Mouse (Mus musculus) limb, embryonic 14.5 days (tissue): ENCODE results near the gene Nup153. TPM values are rescaled to one million over a fixed set of nuclear protein-coding genes. Genes with fewer than 3 reads are reported as not detected.

Experiments used
- ATAC-seq: fragments of 200-750 bp; cut with Nextera tagmentation; 2 replicates; pipeline ENCODE4 v1.8.0; 2017; ENCODE audit warnings: low read depth, moderate number of reproducible peaks, moderate TSS enrichment; ENCODE audit not compliant: low FRiP score
- DNase-seq: peaks from one replicate; pipeline ENCODE4 v3.0.0-alpha.2; 2015; ENCODE audit warnings: low spot score
- H3K27ac ChIP-seq: fragments of 300-500 bp; sonication (generic); replicated peaks from 2 replicates; pipeline ENCODE4 v1.5.1; 2014; ENCODE audit warnings: low read depth, mild to moderate bottlenecking, low read length, moderate library complexity, mixed read lengths
- H3K27me3 ChIP-seq: fragments of 300-500 bp; sonication (generic); 2 replicates; pipeline ENCODE4 v1.6.1; 2014; ENCODE audit warnings: low read length, mixed read lengths; ENCODE audit not compliant: control insufficient read depth, insufficient read depth
- H3K36me3 ChIP-seq: fragments of 300-500 bp; sonication (generic); 2 replicates; pipeline ENCODE4 v1.6.1; 2014; ENCODE audit warnings: mild to moderate bottlenecking, low read length, moderate library complexity, mixed read lengths; ENCODE audit not compliant: control insufficient read depth, insufficient read depth
- H3K4me1 ChIP-seq: fragments of 300-500 bp; sonication (generic); 2 replicates; pipeline ENCODE4 v1.6.1; 2014; ENCODE audit warnings: antibody characterized with exemption, low read length, mixed read lengths; ENCODE audit not compliant: control insufficient read depth, insufficient read depth
- H3K4me2 ChIP-seq: fragments of 300-500 bp; sonication (generic); replicated peaks from 2 replicates; pipeline ENCODE4 v1.6.1; 2014; ENCODE audit warnings: low read depth, mild to moderate bottlenecking, low read length, moderate library complexity; ENCODE audit not compliant: severe bottlenecking
- H3K4me3 ChIP-seq: fragments of 300-500 bp; sonication (generic); replicated peaks from 2 replicates; pipeline ENCODE4 v1.5.1; 2014; ENCODE audit warnings: low read length
- H3K9ac ChIP-seq: fragments of 300-500 bp; sonication (generic); 2 replicates; pipeline ENCODE4 v1.6.1; 2014; ENCODE audit warnings: mild to moderate bottlenecking, low read depth, low read length, moderate library complexity; ENCODE audit not compliant: severe bottlenecking
- H3K9me3 ChIP-seq: fragments of 300-500 bp; sonication (generic); 2 replicates; pipeline ENCODE4 v1.6.1; 2016; ENCODE audit warnings: low read length; ENCODE audit not compliant: control insufficient read depth
- POLR2A ChIP-seq: fragments of 200-500 bp; IDR thresholded peaks from 2 replicates; pipeline ENCODE4 v1.8.0; 2012; ENCODE audit warnings: inconsistent platforms, mild to moderate bottlenecking, moderate library complexity, borderline replicate concordance; ENCODE audit not compliant: insufficient read depth, insufficient read length; ENCODE audit errors: extremely low read depth
- WGBS: fragments of 180-500 bp; shearing (Covaris S2); extraction: QIAGEN DNeasy Blood & Tissue Kit; methylation state at CpG from one replicate; pipeline ENCODE4 v1.1.7; 2014; 5-methylcytosine and 5-hydroxymethylcytosine counted together
- polyA plus RNA-seq, 2 experiments: library from polyadenylated mRNA; depleted of rRNA in 1 of 2; stranded (reverse) in 1 of 2; unstranded in 1 of 2; fragments of >200 nt; fragmentation: Nextera tagmentation in 1 of 2; extraction: Ambion mirVana in 1 of 2; gene quantifications; 2 replicates each; pipeline versions ENCODE4 v1.2.1 to v1.2.3; 2012 to 2014

The Nup153 gene
- polyA plus RNA-seq, 2 experiments, result 32.3 to 65.8 TPM

GRCm38 (mm10) chr13:46765361-46765760, 37.6 kb upstream of the Nup153 start:
- Histone ChIP-seq H3K27ac (no peak overlapping the region), H3K4me3 (no peak overlapping the region), H3K36me3 (peaks cover 69% of the 10 kb centered on the region), H3K9me3 (no peaks in the 10 kb centered on the region), H3K4me2 (no peak overlapping the region), H3K27me3 (no peaks in the 10 kb centered on the region), H3K9ac (no peak overlapping the region), H3K4me1 (no peaks in the 10 kb centered on the region)
- DNase-seq, result no peak
- TF ChIP-seq POLR2A, result no peak
- 93% methylated on average over 2 of the region's 2 CpGs for WGBS
- no peak for ATAC-seq

DNA sequence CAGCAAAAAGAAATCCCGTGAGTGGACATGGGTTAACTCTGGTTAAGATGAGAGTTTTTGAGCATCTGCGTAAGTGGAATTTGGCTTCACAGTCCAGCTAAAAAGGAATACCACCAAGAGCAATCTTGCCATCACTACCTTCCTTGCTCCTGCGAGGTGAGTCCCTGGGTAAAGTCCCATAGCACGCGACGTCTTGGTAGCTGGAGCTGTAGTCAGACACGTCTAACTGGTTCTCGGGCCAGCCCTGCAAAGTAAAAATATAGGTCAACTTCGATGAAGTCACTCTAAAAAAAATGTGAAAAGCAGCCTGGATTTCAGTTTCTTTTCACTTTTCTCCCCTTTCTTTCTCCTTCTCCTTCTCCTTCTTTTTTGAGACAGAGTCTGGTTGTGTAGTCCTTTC, 35.5 kb upstream of the Nup153 start:
- ATAC-seq (no peak), DNase-seq (no peak)
- 90% methylated on average over 9 of the region's 9 CpGs for WGBS
- H3K27me3 ChIP-seq, result no peaks in the 10 kb centered on the region
- H3K4me2 ChIP-seq, result no peak overlapping the region
- no peak overlapping the region for H3K4me3 ChIP-seq
- peaks cover 73% of the 10 kb centered on the region for H3K36me3 ChIP-seq
- no peaks in the 10 kb centered on the region for H3K4me1 ChIP-seq
- TF ChIP-seq POLR2A, result no peak
- no peak overlapping the region for H3K27ac ChIP-seq
- H3K9me3 ChIP-seq, result no peaks in the 10 kb centered on the region
- H3K9ac ChIP-seq, result no peak overlapping the region

GRCm38 (mm10) chr13:46760921-46761320, 33.2 kb upstream of the Nup153 start:
- Histone ChIP-seq H3K4me1 (no peaks in the 10 kb centered on the region), H3K27ac (no peak overlapping the region), H3K27me3 (no peaks in the 10 kb centered on the region), H3K9ac (no peak overlapping the region), H3K4me3 (no peak overlapping the region), H3K9me3 (no peaks in the 10 kb centered on the region), H3K4me2 (no peak overlapping the region), H3K36me3 (peaks cover 66% of the 10 kb centered on the region)
- DNase-seq, result peak; percentile 16
- 46% methylated on average over 6 of the region's 6 CpGs for WGBS
- no peak for TF ChIP-seq POLR2A
- no peak for ATAC-seq

DNA sequence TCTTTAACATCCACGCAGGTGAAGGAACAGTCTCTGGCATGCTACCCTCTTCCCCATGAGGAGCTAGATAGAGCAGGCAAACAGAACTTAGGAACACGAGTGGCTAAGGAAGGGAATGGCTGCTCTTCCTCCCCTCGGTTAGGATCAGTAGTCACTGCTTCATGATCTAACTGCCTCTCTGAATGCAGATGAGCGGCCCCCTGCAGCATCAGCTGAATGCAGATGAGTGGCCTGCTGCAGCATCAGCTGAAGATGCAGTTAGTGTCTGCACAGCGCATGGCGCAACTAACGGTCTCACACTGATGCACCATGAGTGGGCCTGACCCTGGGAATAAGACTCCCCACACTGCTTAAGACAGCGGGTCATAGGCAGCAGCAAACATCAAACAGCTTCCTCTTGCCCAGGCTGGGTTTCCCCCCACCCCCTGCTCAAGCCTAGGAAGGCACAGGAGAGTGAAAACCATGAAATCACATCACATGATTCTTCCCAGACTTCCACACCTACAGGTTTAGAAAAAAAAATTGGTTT, 31.6 kb upstream of the Nup153 start:
- ATAC-seq, result no peak

GRCm38 (mm10) chr13:46758627-46759026, 30.9 kb upstream of the Nup153 start:
- DNase-seq (no peak), ATAC-seq (no peak)
- H3K27ac ChIP-seq, result no peak overlapping the region
- no peak overlapping the region for H3K4me2 ChIP-seq
- H3K4me1 ChIP-seq, result no peaks in the 10 kb centered on the region
- 94% methylated on average over 13 of the region's 13 CpGs for WGBS
- H3K9me3 ChIP-seq, result no peaks in the 10 kb centered on the region
- no peaks in the 10 kb centered on the region for H3K27me3 ChIP-seq
- TF ChIP-seq POLR2A, result no peak
- H3K9ac ChIP-seq, result no peak overlapping the region
- H3K36me3 ChIP-seq, result peaks cover 60% of the 10 kb centered on the region
- H3K4me3 ChIP-seq, result no peak overlapping the region

More for the DNA sequence above, 31.6 kb upstream of the Nup153 start:
- whole genome bisulfite sequencing, result 80% methylated on average over 8 of the region's 8 CpGs
- H3K36me3 ChIP-seq, result peaks cover 65% of the 10 kb centered on the region
- no peak overlapping the region for H3K9ac ChIP-seq
- no peaks in the 10 kb centered on the region for H3K9me3 ChIP-seq
- H3K4me3 ChIP-seq, result no peak overlapping the region
- no peak overlapping the region for H3K27ac ChIP-seq
- H3K4me2 ChIP-seq, result no peak overlapping the region
- no peak for TF ChIP-seq POLR2A
- no peak for DNase-seq
- H3K27me3 ChIP-seq, result no peaks in the 10 kb centered on the region
- no peaks in the 10 kb centered on the region for H3K4me1 ChIP-seq

- Histone ChIP-seq H3K4me1 (no peaks in the 10 kb centered on the region), H3K9me3 (no peaks in the 10 kb centered on the region), H3K4me2 (no peak overlapping the region), H3K4me3 (no peak overlapping the region), H3K27me3 (no peaks in the 10 kb centered on the region), H3K36me3 (peaks cover 55% of the 10 kb centered on the region), H3K9ac (no peak overlapping the region), H3K27ac (no peak overlapping the region)
- TF ChIP-seq POLR2A, result no peak
- 90% methylated on average over 7 of the region's 7 CpGs for WGBS
- DNase-seq (no peak), ATAC-seq (no peak)
These were observed 30.2 kb upstream of the Nup153 start for GRCm38 (mm10) chr13:46757946-46758345.
